Mouse (Mus musculus) mouse embryonic stem cell (cell line): ENCODE measurements around the gene Duox1.

ENCODE experiments used
- in situ Hi-C, 2 experiments: fragments of 300-500 bp; cut with MboI; formaldehyde crosslinking; loops; 1 replicate in 1 of 2; 3 replicates in 1 of 2; pipeline ENCODE4 v1.14.3; 2019 to 2020; ENCODE audit warnings: low sequenced_read_pairs in 2 of 2, low pct_unique_long_range_greater_than_20kb in 1 of 2, mixed read lengths in 1 of 2; ENCODE audit not compliant: unreplicated experiment in 1 of 2

Gene Duox1

GRCm38 (mm10) chr2:122349136-122349785 is 33.8 kb downstream of the Duox1 start:
- in situ Hi-C loops: no loop called here

DNA sequence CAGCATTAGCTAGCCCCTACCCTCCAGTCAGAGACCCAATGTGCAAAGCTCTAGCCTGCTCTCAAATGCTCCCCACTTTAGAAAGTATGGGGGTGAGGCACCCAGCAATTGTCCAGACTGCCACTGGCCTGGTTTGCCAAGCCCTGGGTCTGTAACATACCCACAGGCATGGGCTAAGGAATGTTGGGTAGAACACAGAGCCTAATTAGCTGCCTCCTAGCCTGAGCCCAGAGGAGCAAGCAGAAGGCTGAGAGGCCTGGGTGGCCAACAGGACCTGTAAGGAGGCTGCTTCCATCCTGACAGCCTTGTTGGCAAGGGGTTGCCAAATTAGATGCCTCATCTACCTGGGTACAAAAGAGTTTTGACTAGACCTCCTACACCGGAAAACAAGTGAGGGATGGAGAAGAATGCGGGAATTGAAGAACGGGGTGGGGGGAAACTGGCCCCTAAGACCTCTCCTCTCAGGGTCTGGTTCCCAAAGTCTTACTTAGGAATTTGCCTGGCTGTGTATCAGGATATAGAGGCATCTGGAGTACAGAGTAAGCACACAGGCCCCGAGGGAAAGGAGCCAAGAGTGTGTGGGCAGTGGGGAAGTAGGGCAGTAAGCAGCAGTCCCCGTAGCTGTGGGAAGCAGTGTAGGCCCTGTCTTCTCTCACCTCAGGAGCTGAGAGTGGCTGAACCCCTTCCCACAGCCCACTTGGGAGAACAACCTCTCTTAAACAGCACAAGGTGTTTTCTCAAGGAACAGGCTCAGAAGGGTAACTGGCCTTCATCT is 35.9 kb downstream of the Duox1 start:
- in situ Hi-C loops: no loop called here

DNA sequence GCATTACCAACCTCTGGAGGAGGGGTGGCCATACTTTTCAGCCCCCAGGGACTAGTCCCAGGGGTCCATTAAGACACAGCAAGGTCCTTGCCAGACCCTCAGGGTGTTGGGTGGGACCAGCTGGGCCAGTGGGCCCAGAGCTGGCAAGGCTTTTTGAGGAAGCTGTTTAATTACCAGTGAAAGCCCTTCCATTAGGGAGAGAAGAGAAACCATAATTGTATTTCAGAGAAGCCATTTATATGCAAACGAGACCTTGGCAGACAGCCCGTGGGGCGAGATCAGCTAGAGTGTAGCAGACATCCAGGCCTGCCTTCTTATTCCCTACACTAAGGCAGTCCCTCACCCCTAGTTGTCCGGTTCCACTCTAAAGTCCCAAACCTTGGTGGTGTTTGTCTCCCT is 36.5 kb downstream of the Duox1 start:
- in situ Hi-C loops: no loop called here

DNA sequence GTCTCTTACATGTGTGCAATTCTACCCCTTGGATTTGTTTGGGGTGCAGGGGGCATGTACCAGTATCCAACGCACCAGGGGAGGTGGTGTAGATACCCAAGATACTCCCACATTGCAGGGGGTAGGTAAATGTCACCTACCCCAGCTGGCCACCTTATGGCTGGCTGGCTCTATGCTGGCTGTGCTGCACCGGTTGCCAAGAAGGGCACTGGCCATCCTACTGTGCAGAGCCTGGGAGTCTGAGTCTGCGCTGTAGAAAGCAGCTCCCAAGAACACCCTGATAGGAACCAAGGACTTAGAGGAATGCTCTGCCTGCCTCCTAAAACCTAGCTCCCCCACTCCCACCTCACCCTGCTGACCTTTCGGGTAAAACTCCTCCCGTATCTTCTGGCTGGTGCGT is 37.5 kb downstream of the Duox1 start:
- in situ Hi-C loops: no loop called here

DNA sequence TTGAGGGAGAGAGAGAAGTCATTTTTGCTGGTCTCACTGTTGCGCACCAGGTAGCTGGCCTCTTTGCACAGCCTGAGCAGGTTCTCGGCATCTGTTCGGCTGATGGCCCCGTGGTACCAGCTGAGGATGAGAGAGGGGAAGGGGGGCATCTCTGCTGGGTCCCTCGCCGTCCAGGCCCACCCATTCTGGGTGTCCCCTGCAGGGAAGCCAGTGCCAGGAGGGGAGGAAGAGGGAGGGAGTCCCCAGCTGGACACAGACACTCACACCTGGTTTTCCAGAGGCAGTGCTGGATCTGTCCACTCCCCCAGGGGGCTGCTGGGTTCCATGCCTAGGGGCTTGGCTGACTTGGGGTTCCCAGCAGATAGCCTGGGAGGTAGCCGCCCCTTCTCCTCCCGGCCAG is 38.3 kb downstream of the Duox1 start:
- in situ Hi-C loops: no loop called here

DNA sequence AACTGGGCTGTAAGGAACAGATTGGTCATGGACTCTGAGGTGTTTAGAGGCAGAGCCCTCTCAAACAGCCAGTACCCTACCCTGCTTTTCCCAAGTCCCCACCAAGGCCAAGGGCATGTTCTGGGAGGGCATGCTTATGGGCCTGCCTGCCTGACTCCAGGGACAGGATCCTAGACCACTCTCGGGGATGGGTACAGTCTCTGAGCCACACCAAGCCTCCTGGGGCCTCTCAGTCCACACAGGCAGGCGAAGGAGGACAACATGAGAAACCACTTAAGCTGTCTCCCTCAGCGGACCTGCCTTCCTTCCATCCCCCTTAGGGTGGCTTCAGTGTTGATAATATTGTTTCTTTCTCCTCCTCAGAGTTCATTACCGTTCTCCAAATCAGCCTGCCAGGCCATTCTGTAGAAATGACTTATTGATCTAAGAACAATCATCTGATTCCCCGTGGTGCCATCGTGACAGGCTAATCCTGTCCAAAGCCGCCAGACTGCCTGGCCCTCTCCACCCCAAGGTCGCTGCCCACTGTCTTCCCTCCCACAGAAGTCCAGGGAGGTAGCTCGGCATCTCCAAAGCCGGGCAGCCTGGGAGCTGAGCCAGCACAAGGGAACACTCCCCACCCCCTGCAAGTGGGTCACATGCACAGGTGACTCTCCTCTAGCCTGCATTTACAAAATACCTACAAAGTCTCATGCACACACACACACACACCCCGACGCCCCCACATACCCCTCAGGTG is 38.9 kb downstream of the Duox1 start:
- in situ Hi-C loops: no loop called here

GRCm38 (mm10) chr2:122355389-122355788 is 39.9 kb downstream of the Duox1 start:
- in situ Hi-C loops: no loop called here

DNA sequence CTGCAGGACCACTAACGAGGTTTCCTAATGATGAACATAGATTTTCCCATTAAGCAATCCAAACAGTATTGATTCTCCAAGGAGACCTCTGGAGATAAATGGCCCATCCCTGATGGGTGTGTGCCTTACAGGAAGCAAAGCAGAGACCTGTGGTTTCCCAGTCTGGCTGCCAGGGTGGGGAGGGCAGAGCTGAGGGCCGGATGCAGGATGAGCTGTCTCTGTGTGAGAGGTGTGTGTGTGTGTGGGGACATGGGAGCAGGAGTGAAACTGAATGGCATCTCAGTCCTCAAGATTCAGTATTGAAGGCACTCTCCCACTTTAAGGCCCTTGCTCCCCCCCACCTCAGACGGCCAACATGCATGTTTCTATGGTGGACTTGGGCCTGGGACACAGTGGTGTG is 40.7 kb downstream of the Duox1 start:
- in situ Hi-C loops: no loop called here

DNA sequence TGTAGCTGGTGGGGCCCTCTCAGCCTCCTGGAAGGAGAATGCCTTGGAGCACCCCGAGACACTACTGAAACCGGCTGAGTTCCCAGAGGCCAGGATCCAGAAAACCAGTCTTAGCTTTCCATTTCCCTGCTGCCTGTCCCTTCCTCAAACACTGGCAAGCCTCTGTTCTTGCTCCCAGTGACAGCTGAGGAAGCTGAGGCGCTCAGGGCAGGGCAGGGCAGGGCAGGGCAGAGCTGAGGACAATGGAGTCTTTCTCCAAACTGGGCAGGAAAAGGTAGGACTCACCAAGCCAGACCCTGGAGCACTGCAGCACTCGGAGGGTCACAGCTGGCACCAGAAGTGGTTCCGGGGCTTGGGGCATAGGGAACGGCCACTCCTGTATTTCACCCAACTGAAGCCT is 44.8 kb downstream of the Duox1 start:
- in situ Hi-C loops: no loop called here

DNA sequence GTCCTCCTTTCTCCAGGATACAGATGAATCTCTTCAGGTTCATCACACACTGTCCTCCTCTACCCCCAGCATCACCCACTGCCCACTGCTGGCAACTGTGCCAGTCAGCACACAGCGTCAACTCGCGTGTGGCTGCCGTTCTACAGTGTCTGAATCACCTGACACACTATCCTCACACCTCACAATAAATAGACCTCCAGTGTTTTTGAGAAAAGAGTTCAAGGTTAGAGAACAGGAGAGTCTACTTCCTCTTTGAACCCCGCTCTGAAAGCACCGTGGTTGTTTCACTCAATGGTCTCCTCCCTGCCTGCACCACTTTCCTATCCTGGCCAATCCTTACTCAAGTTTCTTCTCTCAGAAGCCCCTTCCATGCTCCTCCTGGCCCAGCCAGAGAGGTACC is 45.7 kb downstream of the Duox1 start:
- in situ Hi-C loops: no loop called here

GRCm38 (mm10) chr2:122361868-122362621 is 46.6 kb downstream of the Duox1 start:
- in situ Hi-C loops: no loop called here

- in situ Hi-C loops: no loop called here
Measured at GRCm38 (mm10) chr2:122362622-122363523, 47.4 kb downstream of the Duox1 start.

DNA sequence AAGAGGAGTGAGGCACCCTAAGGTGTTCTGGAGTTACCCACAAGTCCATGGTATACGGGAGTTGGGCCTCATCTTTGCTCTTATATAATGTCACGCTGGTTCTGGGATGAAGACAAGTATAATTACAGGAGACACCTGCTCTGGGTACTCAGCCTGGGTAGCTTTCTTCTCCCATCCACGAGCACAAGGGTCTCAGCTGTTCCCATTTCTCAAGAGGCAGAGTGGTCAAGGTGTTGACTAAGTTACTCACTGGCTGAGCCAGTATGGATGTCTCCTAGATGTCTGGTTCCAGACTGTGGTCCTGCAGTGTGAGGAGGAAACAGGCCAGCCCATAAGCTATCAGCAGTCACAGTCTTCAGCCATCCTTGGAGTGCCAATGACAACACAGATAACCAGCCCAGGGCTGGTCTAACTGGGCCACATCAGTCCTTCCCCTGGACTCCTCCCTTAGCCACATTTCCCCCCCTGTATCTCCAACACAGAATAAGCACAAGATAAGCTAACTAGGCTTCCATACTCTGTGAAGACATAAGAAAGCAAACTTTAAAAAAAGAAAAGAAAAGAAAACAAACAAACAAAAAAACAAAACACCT is 49.0 kb downstream of the Duox1 start:
- in situ Hi-C loops: no loop called here

DNA sequence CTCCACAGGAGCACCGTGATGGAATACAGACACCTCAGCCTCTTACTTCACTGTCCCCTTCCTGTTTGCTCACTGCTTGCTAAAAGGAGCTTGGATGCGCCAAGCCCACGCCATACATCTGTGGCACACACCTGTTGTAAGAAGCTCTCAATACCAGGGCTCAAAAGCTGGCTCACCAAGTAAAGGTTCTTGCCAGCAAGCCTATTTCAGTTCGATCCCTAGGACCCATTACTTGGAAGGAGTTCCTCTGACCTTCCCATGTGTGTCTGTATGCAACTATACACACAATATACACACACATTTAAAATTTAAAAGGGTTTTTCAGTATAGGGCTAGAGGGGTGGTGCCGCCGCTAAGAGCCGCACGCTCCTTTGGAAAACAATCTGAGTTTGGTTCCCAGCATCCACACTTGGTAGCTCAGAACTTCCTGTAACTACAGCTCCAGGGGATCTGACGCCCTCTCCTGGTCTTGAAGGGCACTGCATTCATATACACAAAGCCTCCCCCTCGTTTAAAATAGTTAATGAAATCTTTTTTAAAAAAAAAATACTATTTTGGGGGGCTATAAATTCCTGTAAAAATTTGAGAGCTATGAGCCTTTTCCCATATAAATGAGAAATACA is 49.9 kb downstream of the Duox1 start:
- in situ Hi-C loops: no loop called here

DNA sequence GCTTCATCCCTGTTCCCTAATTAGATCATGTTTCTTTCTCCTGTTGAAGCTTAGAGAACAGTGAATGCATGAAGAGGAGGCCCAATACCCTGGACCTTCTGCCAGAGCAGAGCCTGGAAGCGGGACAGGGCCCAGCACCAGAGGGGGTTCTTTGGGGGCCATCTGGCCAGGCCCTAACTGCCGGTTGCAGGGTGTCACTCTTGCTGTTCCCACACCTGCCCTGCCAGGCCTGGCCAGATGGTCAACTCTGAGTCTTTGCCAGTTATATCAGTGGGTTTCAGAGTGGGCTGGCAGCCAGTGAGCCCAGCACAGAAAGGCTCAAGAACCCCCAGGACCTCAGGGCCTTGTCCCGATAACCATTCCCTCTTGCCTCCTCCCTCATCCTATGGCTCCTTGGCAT is 50.6 kb downstream of the Duox1 start:
- in situ Hi-C loops: no loop called here

GRCm38 (mm10) chr2:122366706-122367105 is 51.2 kb downstream of the Duox1 start:
- in situ Hi-C loops: no loop called here

- in situ Hi-C loops: no loop called here
Measured at GRCm38 (mm10) chr2:122367181-122367580, 51.7 kb downstream of the Duox1 start.
